19 mouse cellular contexts compared by ENCODE assay signal in the genomic region with DNA sequence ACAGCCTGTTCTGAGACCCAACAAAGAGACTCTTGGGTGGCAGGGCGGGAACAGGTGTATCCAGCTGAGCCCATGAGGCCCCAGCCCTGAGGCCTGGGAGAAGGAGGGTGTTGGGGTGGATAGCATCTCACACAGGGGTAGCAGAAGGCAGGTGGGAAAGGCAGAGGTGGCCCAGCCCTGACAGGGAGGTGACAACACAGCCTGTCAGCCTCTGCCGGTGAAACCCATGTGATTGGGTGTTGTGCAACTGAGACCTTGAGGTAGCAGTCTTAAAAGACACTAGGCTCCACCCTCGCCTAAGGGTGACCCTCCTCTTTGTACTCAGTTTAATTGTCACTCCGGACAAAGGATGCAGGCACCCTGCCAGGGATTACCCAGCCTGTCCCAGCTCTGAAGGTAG. TPM values are rescaled to one million over a fixed set of nuclear protein-coding genes. Genes with fewer than 3 reads are reported as not detected.
DNase-seq lines count a peak whose midpoint lies in the region; ATAC-seq lines count a peak whose summit lies in the region.
"Had no signal": no experiment of that assay in that cellular context is flagged by ENCODE, and none has a peak within 500 bp of the region (broad histone marks: within the 10 kb centered on the region; RNA-seq: fewer than 3 reads in every experiment).

No protein-coding gene starts in this region.

- peak; percentile 29 to 69 for DNase-seq in adrenal gland, adult (ENCODE audit: inconsistent age in 2 of 2, low spot score in 1 of 2)
- no peak for DNase-seq in adrenal gland, adult 8-10 months
- no peak for DNase-seq in lung, postnatal 25 days (ENCODE audit: low spot score)
- peak; percentile 92 for DNase-seq in ZHBTc4 (ENCODE audit: low read depth, low spot score)
- DNase-seq in limb, embryonic 10.5 days (ENCODE audit: low spot score) = no peak
- DNase-seq in layer of hippocampus, postnatal 25 days (ENCODE audit: extremely low spot score in 1 of 2, low spot score in 1 of 2) = no peak
- no peak for DNase-seq in layer of hippocampus, postnatal 36 days
- DNase-seq: cerebellum, adult 9-10 months; embryo, embryonic 11 days; lung, adult 2 months; right cerebral cortex, postnatal 4 days; thymus, postnatal 36 days had no signal

- no peak overlapping the region for H3K4me3 ChIP-seq in lung, embryonic 15.5 days
- H3K4me3 ChIP-seq in limb, embryonic 10.5 days = no peak overlapping the region
- H3K4me3 ChIP-seq: limb, embryonic 13.5 days; neural tube, embryonic 12.5 days had no signal

- 0 out of 2 replicates have a peak overlapping the region, but pooled peaks have one; percentile 8 for H3K27ac ChIP-seq in lung, embryonic 15.5 days
- H3K27ac ChIP-seq in limb, embryonic 10.5 days = 0 out of 2 replicates have a peak overlapping the region, but pooled peaks have one; percentile 5
- H3K27ac ChIP-seq: hindbrain, postnatal 0 days; limb, embryonic 13.5 days; neural tube, embryonic 12.5 days had no signal

- WGBS in lung, embryonic 15.5 days = 44% methylated on average over 4 of the region's 4 CpGs
- 54% methylated on average over 4 of the region's 4 CpGs for WGBS in limb, embryonic 10.5 days

- peaks cover 9% of the 10 kb centered on the region for H3K4me1 ChIP-seq in lung, embryonic 15.5 days
- H3K4me1 ChIP-seq in limb, embryonic 10.5 days = peaks cover 41% of the 10 kb centered on the region

- no peak overlapping the region for H3K9ac ChIP-seq in lung, embryonic 15.5 days
- H3K9ac ChIP-seq: limb, embryonic 13.5 days; neural tube, embryonic 12.5 days had no signal

- H3K36me3 ChIP-seq in lung, embryonic 15.5 days = no peaks in the 10 kb centered on the region
- H3K36me3 ChIP-seq in limb, embryonic 10.5 days = no peaks in the 10 kb centered on the region
- H3K36me3 ChIP-seq: limb, embryonic 13.5 days; neural tube, embryonic 12.5 days had no signal

- H3K27me3 ChIP-seq in lung, embryonic 15.5 days = peaks cover 25% of the 10 kb centered on the region
- no peaks in the 10 kb centered on the region for H3K27me3 ChIP-seq in limb, embryonic 10.5 days (ENCODE audit: low read depth, poor library complexity, severe bottlenecking)
- H3K27me3 ChIP-seq: limb, embryonic 13.5 days; neural tube, embryonic 12.5 days; Patski had no signal

- ATAC-seq in lung, embryonic 15.5 days (ENCODE audit: borderline replicate concordance, extremely low read depth, low FRiP score, low TSS enrichment) = no peak
- ATAC-seq: hindbrain, postnatal 0 days; Patski had no signal

- no peaks in the 10 kb centered on the region for H3K9me3 ChIP-seq in lung, embryonic 15.5 days
- H3K9me3 ChIP-seq in limb, embryonic 10.5 days (replicated peaks) = no peaks in the 10 kb centered on the region
- H3K9me3 ChIP-seq: limb, embryonic 13.5 days; neural tube, embryonic 12.5 days had no signal

- no peak overlapping the region for H3K4me2 ChIP-seq in lung, embryonic 15.5 days
- H3K4me2 ChIP-seq: limb, embryonic 13.5 days; neural tube, embryonic 12.5 days had no signal

RNA-seq across cellular contexts. Expression of gene Pdlim4, which starts 4.5 kb away (rescaled TPM):
- 10 to 100 TPM in 2 of 4 experiments, 1 to 10 TPM in 2; 6.7 to 16.2 (median 12.1) TPM for total RNA-seq in adrenal gland, adult 8-10 months (2022)
- polyA plus RNA-seq in lung, embryonic 15.5 days (2015; fragmentation: Nextera tagmentation; extraction: Ambion mirVana) = 13.0 and 16.4 TPM in 2 replicates
- polyA plus RNA-seq in limb, embryonic 10.5 days (2016; fragmentation: Nextera tagmentation; extraction: Ambion mirVana) = 160 and 171 TPM in 2 replicates
- total RNA-seq in layer of hippocampus, postnatal 25 days (2021) = 10 to 100 TPM; 15.7 TPM
- 10 to 100 TPM; 11.5 to 16.2 TPM for total RNA-seq in layer of hippocampus, postnatal 36 days (2021)

RNA-seq across cellular contexts. Expression of gene P4ha2, which starts 26.6 kb away (rescaled TPM):
- 10 to 100 TPM; 29.1 to 52.2 (median 44.5) TPM for total RNA-seq in adrenal gland, adult 8-10 months (2022)
- 37.7 and 38.4 TPM in 2 replicates for polyA plus RNA-seq in lung, embryonic 15.5 days (2015; fragmentation: Nextera tagmentation; extraction: Ambion mirVana)
- 35.6 and 38.7 TPM in 2 replicates for polyA plus RNA-seq in limb, embryonic 10.5 days (2016; fragmentation: Nextera tagmentation; extraction: Ambion mirVana)
- 10 to 100 TPM; 15.2 to 22.4 TPM for total RNA-seq in layer of hippocampus, postnatal 25 days (2021)
- total RNA-seq in layer of hippocampus, postnatal 36 days (2021) = 10 to 100 TPM; 20.6 to 29.8 TPM
- total RNA-seq: granulocyte monocyte progenitor cell, adult 5-6 weeks; megakaryocyte, adult 5-6 weeks had no signal

RNA-seq across cellular contexts. Expression of gene Slc22a4, which starts 45.4 kb away (rescaled TPM):
- 1 to 10 TPM; 6.1 to 8.6 (median 7.7) TPM for total RNA-seq in adrenal gland, adult 8-10 months (2022)
- polyA plus RNA-seq in lung, embryonic 15.5 days (2015; fragmentation: Nextera tagmentation; extraction: Ambion mirVana) = 0.51 and 0.88 TPM in 2 replicates
- polyA plus RNA-seq in limb, embryonic 10.5 days (2016; fragmentation: Nextera tagmentation; extraction: Ambion mirVana) = 1.1 TPM in 2 replicates
- 1 to 10 TPM; 4.8 to 7.2 TPM for total RNA-seq in layer of hippocampus, postnatal 25 days (2021)
- 1 to 10 TPM; 4.2 to 6.9 TPM for total RNA-seq in layer of hippocampus, postnatal 36 days (2021)

Comparison
In these comparisons a context has a peak if more than half of its experiments do, and no peak if none do; other contexts are left out.
1. DNase-seq: peak in adrenal gland, adult (2 of 2) and ZHBTc4 (single experiment); none in adrenal gland, adult 8-10 months (single experiment), lung, postnatal 25 days (single experiment), limb, embryonic 10.5 days (single experiment), layer of hippocampus, postnatal 25 days (0 of 2) and layer of hippocampus, postnatal 36 days (0 of 2).